Mouse (Mus musculus) liver, postnatal 0 days (tissue): ENCODE results near the gene Gm7579. TPM values are rescaled to one million over a fixed set of nuclear protein-coding genes. Genes with fewer than 3 reads are reported as not detected.
"Not testable (repeated sequence)": the region's sequence is repeated elsewhere in the genome, so short reads cannot be mapped to it uniquely, and the experiment has no call there.

Experiments used
- ATAC-seq: fragments of 200-750 bp; cut with Nextera tagmentation; 2 replicates; pipeline ENCODE4 v1.8.0; 2017; ENCODE audit warnings: mild to moderate bottlenecking, moderate library complexity
- DNase-seq: peaks from one replicate; pipeline ENCODE4 v3.0.0-alpha.2; 2016
- H3K27ac ChIP-seq: fragments of 300-500 bp; sonication (generic); 2 replicates; pipeline ENCODE4 v1.5.1; 2014; ENCODE audit warnings: antibody characterized with exemption, moderate library complexity, mild to moderate bottlenecking, low read depth
- H3K27me3 ChIP-seq: fragments of 300-500 bp; sonication (generic); 2 replicates; pipeline ENCODE4 v1.6.1; 2014; ENCODE audit warnings: low read length, control low read depth, mixed read lengths; ENCODE audit not compliant: insufficient read depth
- H3K36me3 ChIP-seq: fragments of 300-500 bp; sonication (generic); replicated peaks from 2 replicates; pipeline ENCODE4 v1.6.1; 2014; ENCODE audit warnings: mild to moderate bottlenecking, control low read depth, low read length, moderate library complexity, mixed read lengths; ENCODE audit not compliant: insufficient read depth
- H3K4me1 ChIP-seq: fragments of 300-500 bp; sonication (generic); 2 replicates; pipeline ENCODE4 v1.6.1; 2014; ENCODE audit warnings: antibody characterized with exemption, mild to moderate bottlenecking, control low read depth; ENCODE audit not compliant: insufficient read depth
- H3K4me2 ChIP-seq: fragments of 300-500 bp; sonication (generic); 2 replicates; pipeline ENCODE4 v1.6.1; 2014; ENCODE audit warnings: low read depth, mild to moderate bottlenecking, low read length, moderate library complexity, mixed read lengths
- H3K4me3 ChIP-seq: fragments of 300-500 bp; sonication (generic); 2 replicates; pipeline ENCODE4 v1.5.1; 2014; ENCODE audit warnings: low read depth, low read length
- H3K9ac ChIP-seq: fragments of 300-500 bp; sonication (generic); replicated peaks from 2 replicates; pipeline ENCODE4 v1.6.1; 2014; ENCODE audit warnings: mild to moderate bottlenecking, moderate library complexity
- H3K9me3 ChIP-seq: fragments of 300-500 bp; sonication (generic); 2 replicates; pipeline ENCODE4 v1.6.1; 2016; ENCODE audit warnings: mild to moderate bottlenecking, control low read depth, low read length, mixed read lengths
- CTCF ChIP-seq: sonication (generic); IDR thresholded peaks from 2 replicates; pipeline ENCODE4 v1.5.1; 2016; ENCODE audit warnings: antibody characterized with exemption, low read depth
- EP300 ChIP-seq: IDR thresholded peaks from 2 replicates; pipeline ENCODE4 v1.6.1; 2016; ENCODE audit warnings: antibody characterized with exemption, low read depth, mild to moderate bottlenecking
- WGBS: fragments of 180-500 bp; shearing (Covaris S2); extraction: QIAGEN DNeasy Blood & Tissue Kit; methylation state at CpG from one replicate; pipeline ENCODE4 v1.1.7; 2014; ENCODE audit not compliant: insufficient replicate concordance; 5-methylcytosine and 5-hydroxymethylcytosine counted together
- polyA plus RNA-seq: library from polyadenylated mRNA; unstranded; fragments of >200 nt; fragmentation: Nextera tagmentation; extraction: Ambion mirVana; gene quantifications from 2 replicates; pipeline ENCODE4 v1.2.1, GENCODE M21; 2015

Gm7579 gene
- polyA plus RNA-seq, 1 experiment from 2014 or later = not detected

DNA sequence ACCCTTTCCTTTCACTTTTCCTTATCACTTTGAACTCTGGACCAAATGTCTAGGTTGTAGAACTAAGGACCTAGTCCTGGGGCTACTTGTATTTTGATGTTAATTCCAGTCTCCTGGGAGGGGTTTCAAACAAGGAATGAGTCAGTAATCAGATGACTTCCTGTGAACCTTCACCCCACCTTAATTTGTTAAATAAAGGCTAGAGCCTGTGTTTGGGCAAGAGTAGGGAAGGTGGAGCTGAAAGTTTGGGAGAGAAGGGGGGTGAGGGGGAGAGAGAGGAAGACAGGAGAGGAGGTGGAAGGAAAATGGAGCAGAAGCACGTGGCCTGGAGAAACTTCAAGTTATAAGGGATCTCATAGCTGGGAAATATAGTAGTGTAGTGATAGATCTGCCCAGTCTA lies 19.9 kb downstream of the Gm7579 start:
- ATAC-seq = no peak
- Histone ChIP-seq H3K9me3 (peaks cover 8% of the 10 kb centered on the region; the same call in 1 of the 2 replicates), H3K4me2 (no peak overlapping the region), H3K27me3 (no peaks in the 10 kb centered on the region), H3K36me3 (no peaks in the 10 kb centered on the region), H3K4me1 (no peaks in the 10 kb centered on the region), H3K4me3 (no peak overlapping the region), H3K27ac (no peak overlapping the region), H3K9ac (no peak overlapping the region)
- TF ChIP-seq EP300 (no peak), CTCF (no peak)
- DNase-seq = no peak
- 25% methylated on average over 1 of the region's 1 CpGs for WGBS

DNA sequence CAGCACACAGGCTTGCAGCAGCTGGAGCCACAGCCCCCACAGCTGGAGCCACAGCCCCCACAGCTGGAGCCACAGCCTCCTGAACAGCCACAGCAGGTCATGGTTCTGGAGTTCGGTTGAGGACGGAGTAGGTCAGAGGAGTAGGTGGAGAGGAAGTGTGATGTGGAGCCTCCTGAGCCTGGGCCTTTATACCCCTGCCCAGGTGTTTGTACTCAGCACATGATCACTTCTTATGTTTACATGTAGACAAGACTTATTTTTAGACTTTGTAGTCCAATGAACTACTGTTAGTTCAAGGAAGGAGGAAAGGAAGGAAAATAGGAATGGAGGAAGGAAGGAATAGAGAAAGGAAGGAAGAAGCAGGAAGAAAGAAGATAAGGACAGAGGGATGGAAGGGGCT lies 29.3 kb downstream of the Gm7579 start, which contains the start of gene Gm40460:
TSS of gene Gm40460 (minus strand) at position 101 of the 400 bp plus-strand sequence.
- Histone ChIP-seq H3K4me2 (no peak within 1 kb of the TSS), H3K4me1 (no peaks in the 10 kb centered on the region), H3K36me3 (no peaks in the 10 kb centered on the region), H3K4me3 (no peak within 1 kb of the TSS), H3K27me3 (no peaks in the 10 kb centered on the region), H3K27ac (no peak within 1 kb of the TSS), H3K9ac (no peak within 1 kb of the TSS), H3K9me3 (no peaks in the 10 kb centered on the region)
- no peak for TF ChIP-seq EP300
- no peak for TF ChIP-seq CTCF
- WGBS = 33% methylated on average over 2 of the region's 2 CpGs
- DNase-seq (no peak), ATAC-seq (no peak)

DNA sequence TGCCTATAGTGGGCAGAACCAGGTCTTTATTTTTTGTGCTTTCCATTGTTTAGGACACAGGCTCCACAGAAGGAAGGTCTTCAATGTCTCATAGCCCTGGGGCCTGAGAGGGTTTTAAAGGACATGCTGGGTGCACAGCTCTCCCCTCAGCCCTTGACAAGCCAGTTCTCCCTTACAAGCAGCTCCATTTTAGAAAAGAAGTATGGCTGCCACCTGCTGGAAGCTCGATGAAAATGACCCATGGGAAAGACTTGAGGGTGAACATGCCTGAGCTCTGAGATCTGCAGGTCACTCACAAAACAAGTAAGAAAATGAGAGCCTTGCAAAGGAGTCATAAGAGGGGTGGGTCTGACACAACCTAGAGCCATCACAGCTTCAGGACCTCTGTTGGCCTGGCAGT lies 38.2 kb downstream of the Gm7579 start:
- Histone ChIP-seq H3K4me3 (no peak overlapping the region), H3K36me3 (no peaks in the 10 kb centered on the region), H3K4me2 (no peak overlapping the region), H3K9ac (no peak overlapping the region), H3K4me1 (no peaks in the 10 kb centered on the region), H3K9me3 (no peaks in the 10 kb centered on the region), H3K27ac (no peak overlapping the region), H3K27me3 (no peaks in the 10 kb centered on the region)
- no peak for ATAC-seq
- peak; percentile 16 for DNase-seq
- 6% methylated on average over 1 of the region's 1 CpGs for WGBS
- TF ChIP-seq EP300 (no peak), CTCF (peak; percentile 54)

DNA sequence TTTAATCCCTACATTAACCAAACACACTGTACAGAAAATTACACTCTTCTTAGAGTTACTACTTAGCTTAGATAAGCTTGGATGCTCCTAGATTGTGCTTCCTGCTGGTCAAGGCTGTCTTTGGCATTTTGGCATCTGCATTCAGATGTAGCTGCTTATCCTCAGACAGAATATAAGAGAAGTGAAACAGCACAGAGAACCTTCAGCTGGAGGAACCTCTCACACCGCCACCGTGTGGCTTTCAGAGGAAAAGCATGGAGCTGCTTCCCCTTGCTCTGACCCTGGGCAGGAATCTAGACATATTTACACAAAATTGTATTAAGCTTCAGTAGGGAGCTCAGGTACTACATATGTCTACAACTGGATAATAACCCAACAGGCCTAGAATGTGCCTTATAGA lies 43.9 kb downstream of the Gm7579 start:
- TF ChIP-seq CTCF (peak; percentile 64), EP300 (no peak)
- 0% methylated on average over 2 of the region's 2 CpGs for WGBS
- Histone ChIP-seq H3K27me3 (no peaks in the 10 kb centered on the region), H3K36me3 (no peaks in the 10 kb centered on the region), H3K4me1 (no peaks in the 10 kb centered on the region), H3K4me3 (no peak overlapping the region), H3K9me3 (no peaks in the 10 kb centered on the region), H3K4me2 (no peak overlapping the region), H3K9ac (no peak overlapping the region), H3K27ac (no peak overlapping the region)
- ATAC-seq (no peak), DNase-seq (peak; percentile 22)

DNA sequence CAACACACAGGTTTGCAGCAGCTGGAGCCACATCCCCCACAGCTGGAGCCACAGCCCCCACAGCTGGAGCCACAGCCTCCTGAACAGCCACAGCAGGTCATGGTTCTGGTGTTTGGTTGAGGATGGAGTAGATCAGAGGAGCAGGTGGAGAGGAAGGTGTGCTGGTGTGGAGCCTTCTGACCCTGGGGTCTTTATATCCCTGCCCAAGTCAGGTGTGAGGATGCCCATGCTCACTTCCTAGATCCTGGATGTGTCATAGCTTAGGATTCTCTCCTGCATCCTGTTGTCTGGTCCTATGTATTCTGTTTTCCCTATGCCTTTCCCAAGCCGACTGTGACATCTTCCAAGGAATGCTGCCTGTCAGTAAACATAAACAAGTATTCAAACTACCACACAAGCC lies 46.6 kb downstream of the Gm7579 start, which contains the start of gene Gm2431:
TSS of gene Gm2431 (minus strand) at position 101 of the 400 bp plus-strand sequence.
- not testable (repeated sequence) for H3K4me3 ChIP-seq, H3K9ac ChIP-seq, H3K4me2 ChIP-seq, H3K27me3 ChIP-seq, H3K4me1 ChIP-seq, H3K9me3 ChIP-seq, DNase-seq, H3K27ac ChIP-seq, H3K36me3 ChIP-seq, ATAC-seq
- WGBS = 44% methylated on average over 1 of the region's 1 CpGs

Other genes with a start within 250 kb of the Gm7579 start
- gene Mob2, start 150.8 kb upstream of the Gm7579 start, polyA plus RNA-seq = 38.5 and 40.8 TPM in 2 replicates
- gene Dusp8, start 116.0 kb upstream of the Gm7579 start, polyA plus RNA-seq = 1.8 TPM in 2 replicates
- gene Gm45618, start 91.1 kb upstream of the Gm7579 start, polyA plus RNA-seq = not detected in 2 replicates
- not detected in 2 replicates for gene Gm39115, start 75.8 kb upstream of the Gm7579 start, polyA plus RNA-seq
- not detected in 2 replicates for gene Gm45337, start 67.3 kb upstream of the Gm7579 start, polyA plus RNA-seq
- not detected in 2 replicates for gene Gm29735, start 54.7 kb upstream of the Gm7579 start, polyA plus RNA-seq
- gene Gm4553, start 46.1 kb upstream of the Gm7579 start, polyA plus RNA-seq = not detected in 2 replicates
- not detected in 2 replicates for gene Krtap5-2, start 35.9 kb upstream of the Gm7579 start, polyA plus RNA-seq
- not detected in 2 replicates for gene Gm10153, start 21.5 kb upstream of the Gm7579 start, polyA plus RNA-seq
- gene Krtap5-3, start 10.5 kb upstream of the Gm7579 start, polyA plus RNA-seq = not detected in 2 replicates
- gene Krtap5-5, start 18.1 kb downstream of the Gm7579 start, polyA plus RNA-seq = not detected in 2 replicates
- not detected in 2 replicates for gene Gm40460, start 29.2 kb downstream of the Gm7579 start, polyA plus RNA-seq
- gene Gm2431, start 46.5 kb downstream of the Gm7579 start, polyA plus RNA-seq = not detected in 2 replicates
- not detected in 2 replicates for gene Gm4559, start 62.5 kb downstream of the Gm7579 start, polyA plus RNA-seq
- gene Krtap5-1, start 85.3 kb downstream of the Gm7579 start, polyA plus RNA-seq = not detected in 2 replicates
- gene Krtap5-4, start 91.7 kb downstream of the Gm7579 start, polyA plus RNA-seq = not detected in 2 replicates
- 2.1 and 2.2 TPM in 2 replicates for gene Ifitm10, start 161.9 kb downstream of the Gm7579 start, polyA plus RNA-seq
- not detected in 2 replicates for gene Gm49369, start 170.8 kb downstream of the Gm7579 start, polyA plus RNA-seq
- 311 and 324 TPM in 2 replicates for gene Ctsd, start 176.2 kb downstream of the Gm7579 start, polyA plus RNA-seq
- not detected in 2 replicates for gene Syt8, start 223.0 kb downstream of the Gm7579 start, polyA plus RNA-seq
- 6.9 and 72.7 TPM in 2 replicates for gene Tnni2, start 229.9 kb downstream of the Gm7579 start, polyA plus RNA-seq
- 31.5 and 33.6 TPM in 2 replicates for gene Lsp1, start 248.9 kb downstream of the Gm7579 start, polyA plus RNA-seq